Mouse (Mus musculus) cerebellum, adult 2 months (tissue): Measurements from ENCODE around the gene Fam198b. TPM values are rescaled to one million over a fixed set of nuclear protein-coding genes. Genes with fewer than 3 reads are reported as not detected.

Experiments used
- DNase-seq, 2 experiments: peaks; one replicate each; pipeline ENCODE4 v3.0.0; 2021
- H3K27ac ChIP-seq: fragments of 200-500 bp; 2 replicates; pipeline ENCODE4 v1.5.1; 2012; ENCODE audit warnings: low read length, control low read depth, inconsistent platforms; ENCODE audit not compliant: insufficient read depth
- H3K27me3 ChIP-seq: fragments of 200-500 bp; 2 replicates; pipeline ENCODE4 v1.6.1; 2012; ENCODE audit warnings: inconsistent platforms, mild to moderate bottlenecking, low read length, moderate library complexity; ENCODE audit not compliant: control insufficient read depth, insufficient read depth
- H3K4me1 ChIP-seq: fragments of 200-500 bp; 2 replicates; pipeline ENCODE4 v1.6.1; 2011; ENCODE audit warnings: low read length; ENCODE audit not compliant: control insufficient read depth, insufficient read depth
- H3K4me3 ChIP-seq: fragments of 200-500 bp; replicated peaks from 2 replicates; pipeline ENCODE3; 2011; ENCODE audit warnings: mild to moderate bottlenecking, low read depth, low read length, control low read depth; ENCODE audit not compliant: insufficient read depth
- CTCF ChIP-seq: fragments of 200-500 bp; IDR thresholded peaks from 2 replicates; pipeline ENCODE4 v1.5.1; 2011; ENCODE audit warnings: low read depth, mild to moderate bottlenecking, control low read depth, low read length, moderate library complexity, borderline replicate concordance; ENCODE audit not compliant: insufficient read depth
- POLR2A ChIP-seq: fragments of 200-500 bp; IDR thresholded peaks from 2 replicates; pipeline ENCODE4 v1.6.1; 2011; ENCODE audit warnings: low read length, control low read depth, borderline replicate concordance; ENCODE audit not compliant: insufficient read depth
- WGBS: fragments of 180-500 bp; shearing (Covaris S2); methylation state at CpG from one replicate; pipeline ENCODE4 v1.1.7; 2018; 5-methylcytosine and 5-hydroxymethylcytosine counted together
- polyA plus RNA-seq: library from polyadenylated mRNA; depleted of rRNA; stranded (reverse); fragments of >200 nt; gene quantifications from 2 replicates; pipeline ENCODE4 v1.2.3, GENCODE M21; 2012

The Fam198b gene
- polyA plus RNA-seq, 1 experiment: 1.5 TPM

DNA sequence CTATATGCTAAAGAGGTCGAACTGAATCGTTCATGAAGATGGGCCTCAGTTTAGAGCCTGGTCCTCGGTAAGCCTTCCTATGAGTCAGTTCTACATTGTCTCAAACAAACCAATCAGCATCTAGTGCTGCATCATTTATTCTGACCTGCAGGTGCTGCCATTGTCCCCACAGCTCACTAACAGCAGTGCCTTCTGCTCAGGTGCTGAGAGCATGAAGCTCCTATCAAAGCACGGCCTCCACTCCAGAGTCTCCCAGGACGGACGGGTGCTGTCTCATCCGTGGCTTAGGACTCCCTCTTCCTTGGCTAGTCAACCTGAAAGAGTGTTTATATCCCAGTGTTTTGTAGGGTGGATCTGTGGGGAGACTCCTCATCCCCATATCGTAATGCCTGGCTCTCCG, 17.8 kb upstream of the Fam198b start:
- DNase-seq: no peak
- no peak overlapping the region for H3K27ac ChIP-seq
- H3K4me1 ChIP-seq: 0 out of 2 replicates have a peak, but pooled peaks cover 2% of the 10 kb centered on the region
- TF ChIP-seq POLR2A (no peak), CTCF (0 out of 2 replicates have a peak, but pooled peaks have one; percentile 6)
- no peaks in the 10 kb centered on the region for H3K27me3 ChIP-seq
- no peak overlapping the region for H3K4me3 ChIP-seq
- WGBS: 67% methylated on average over 9 of the region's 9 CpGs

GRCm38 (mm10) chr3:79867121-79867709, 17.1 kb upstream of the Fam198b start:
- H3K4me1 ChIP-seq: 0 out of 2 replicates have a peak, but pooled peaks cover 2% of the 10 kb centered on the region
- no peak overlapping the region for H3K27ac ChIP-seq
- peak in 1 of 2 experiments; percentile 33 for DNase-seq
- no peak overlapping the region for H3K4me3 ChIP-seq
- TF ChIP-seq POLR2A (no peak), CTCF (no peak)
- no peaks in the 10 kb centered on the region for H3K27me3 ChIP-seq
- 32% methylated on average over 1 of the region's 1 CpGs for WGBS

GRCm38 (mm10) chr3:79875471-79875870, 8.9 kb upstream of the Fam198b start:
- TF ChIP-seq POLR2A (no peak), CTCF (no peak)
- H3K27me3 ChIP-seq: no peaks in the 10 kb centered on the region
- WGBS: 92% methylated on average over 5 of the region's 5 CpGs
- no peaks in the 10 kb centered on the region for H3K4me1 ChIP-seq
- H3K27ac ChIP-seq: no peak overlapping the region
- DNase-seq: no peak
- no peak overlapping the region for H3K4me3 ChIP-seq

GRCm38 (mm10) chr3:79878350-79878749, 6.0 kb upstream of the Fam198b start:
- Histone ChIP-seq H3K4me3 (no peak overlapping the region), H3K4me1 (no peaks in the 10 kb centered on the region), H3K27me3 (no peaks in the 10 kb centered on the region), H3K27ac (no peak overlapping the region)
- TF ChIP-seq CTCF: no peak
- TF ChIP-seq POLR2A: no peak
- DNase-seq: no peak
- 79% methylated on average over 3 of the region's 3 CpGs for WGBS

- DNase-seq: no peak
- TF ChIP-seq POLR2A: no peak
- no peak for TF ChIP-seq CTCF
- Histone ChIP-seq H3K4me1 (no peaks in the 10 kb centered on the region), H3K4me3 (no peak overlapping the region), H3K27ac (no peak overlapping the region), H3K27me3 (no peaks in the 10 kb centered on the region)
- 68% methylated on average over 9 of the region's 9 CpGs for WGBS
These were observed 5.1 kb upstream of the Fam198b start for GRCm38 (mm10) chr3:79879246-79879645.

DNA sequence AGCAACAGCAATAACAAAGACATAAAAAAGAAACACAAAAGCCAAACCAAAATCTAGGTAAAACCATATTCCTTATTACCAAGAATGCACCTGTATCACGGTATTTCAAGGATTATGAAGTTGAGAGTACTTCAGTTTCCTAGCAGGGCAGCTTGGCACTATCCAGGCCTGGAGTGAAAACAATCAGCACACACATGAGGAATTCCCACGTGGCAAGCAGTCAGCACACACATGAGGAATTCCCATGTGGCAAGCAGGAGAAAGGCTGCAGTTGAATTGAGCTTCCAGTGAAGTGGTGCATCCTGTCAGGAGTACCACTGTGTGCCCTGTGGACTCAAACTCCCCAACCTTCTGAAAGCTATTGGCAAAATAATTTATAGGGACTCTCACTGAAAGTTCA, 2.7 kb upstream of the Fam198b start:
- no peak for DNase-seq
- Histone ChIP-seq H3K27me3 (no peaks in the 10 kb centered on the region), H3K4me1 (no peaks in the 10 kb centered on the region), H3K27ac (no peak overlapping the region), H3K4me3 (no peak overlapping the region)
- whole genome bisulfite sequencing: 62% methylated on average over 2 of the region's 2 CpGs
- TF ChIP-seq CTCF: no peak
- TF ChIP-seq POLR2A: no peak

GRCm38 (mm10) chr3:79883092-79883491, 1.2 kb upstream of the Fam198b start:
- no peak overlapping the region for H3K4me3 ChIP-seq
- 42% methylated on average over 7 of the region's 7 CpGs for WGBS
- peak; percentile 37 to 44 for DNase-seq
- H3K27me3 ChIP-seq: no peaks in the 10 kb centered on the region
- H3K27ac ChIP-seq: no peak overlapping the region
- TF ChIP-seq POLR2A (no peak), CTCF (peak; percentile 68; the same call in 1 of the 2 replicates)
- no peaks in the 10 kb centered on the region for H3K4me1 ChIP-seq

DNA sequence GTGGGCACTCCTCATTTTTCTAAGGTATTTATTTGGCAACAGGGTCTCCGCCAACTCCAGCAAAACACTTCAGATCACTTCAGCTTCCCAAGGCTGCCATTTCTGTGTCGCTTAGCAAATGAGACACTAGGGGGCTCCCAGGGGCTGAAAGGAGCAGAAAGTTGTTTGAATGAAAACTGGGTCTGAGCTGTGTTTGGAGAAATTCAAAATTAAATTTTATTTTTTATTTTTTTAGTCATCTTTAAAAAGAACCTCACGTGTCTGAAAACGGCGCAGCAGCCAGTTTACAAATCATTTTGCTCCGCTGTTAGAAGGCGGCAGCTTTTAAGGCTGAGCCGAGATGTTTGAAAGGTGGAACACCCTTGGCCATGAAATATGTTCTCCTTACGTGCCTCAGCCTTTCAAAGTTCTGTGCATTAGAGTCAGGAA, 442 bp downstream of the Fam198b start:
- TF ChIP-seq POLR2A (no peak), CTCF (0 out of 2 replicates have a peak, but pooled peaks have one; percentile 18)
- Histone ChIP-seq H3K27ac (no peak overlapping the region), H3K4me3 (no peak overlapping the region), H3K27me3 (no peaks in the 10 kb centered on the region), H3K4me1 (no peaks in the 10 kb centered on the region)
- peak in 1 of 2 experiments; percentile 20 for DNase-seq
- 48% methylated on average over 9 of the region's 9 CpGs for WGBS

GRCm38 (mm10) chr3:79885686-79886356, 1.5 kb downstream of the Fam198b start:
- 75% methylated on average over 19 of the region's 19 CpGs for WGBS
- no peak overlapping the region for H3K4me3 ChIP-seq
- no peak overlapping the region for H3K27ac ChIP-seq

More at GRCm38 (mm10) chr3:79885686-79886356, 1.5 kb downstream of the Fam198b start:
- H3K27me3 ChIP-seq: no peaks in the 10 kb centered on the region
- TF ChIP-seq POLR2A (no peak), CTCF (no peak)
- H3K4me1 ChIP-seq: no peaks in the 10 kb centered on the region
- no peak for DNase-seq
